Mouse (Mus musculus): ENCODE data around the gene Vpreb1. TPM values are rescaled to one million over a fixed set of nuclear protein-coding genes. Genes with fewer than 3 reads are reported as not detected.

Gene Vpreb1
- polyA plus RNA-seq, 1 experiment from 2014 or later = 0.70 TPM

DNA sequence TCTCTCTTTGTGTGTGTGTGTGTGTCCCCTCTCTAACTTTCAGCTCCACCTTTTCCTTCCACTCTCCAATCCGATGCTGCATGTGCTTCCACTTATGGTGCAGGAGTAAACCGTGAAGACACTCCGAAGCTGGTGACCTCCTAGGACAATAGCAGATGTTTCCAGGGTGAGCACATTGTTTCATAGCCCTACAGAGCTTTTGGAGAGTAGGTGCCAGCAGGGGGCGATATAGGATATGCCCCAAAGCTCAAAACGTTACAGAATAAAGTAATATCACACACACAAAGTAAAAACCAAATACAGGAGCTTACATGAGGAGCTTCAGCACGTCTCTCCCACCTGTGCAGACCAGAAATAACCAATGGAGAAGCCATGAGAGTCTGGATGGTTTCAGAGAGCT is 15.8 kb downstream of the Vpreb1 start:
- Histone ChIP-seq H3K4me3 (no peak overlapping the region), H3K9ac (no peak overlapping the region), H3K36me3 (no peaks in the 10 kb centered on the region), H3K9me3 (replicated peaks) (peaks cover 7% of the 10 kb centered on the region; the same call in 1 of the 2 replicates), H3K27me3 (replicated peaks) (no peaks in the 10 kb centered on the region), H3K4me2 (no peak overlapping the region), H3K4me1 (replicated peaks) (no peaks in the 10 kb centered on the region), H3K27ac (ENCODE audit: poor library complexity, severe bottlenecking) (no peak overlapping the region)
- WGBS = 28% methylated on average over 6 of the region's 6 CpGs
- no peak for ATAC-seq (ENCODE audit: insufficient number of reproducible peaks, low FRiP score)

- no peak overlapping the region for H3K9ac ChIP-seq
- no peaks in the 10 kb centered on the region for H3K4me1 ChIP-seq (replicated peaks)
- H3K27me3 ChIP-seq (replicated peaks) = no peaks in the 10 kb centered on the region
- ATAC-seq (ENCODE audit: insufficient number of reproducible peaks, low FRiP score) = no peak
- no peak overlapping the region for H3K27ac ChIP-seq (ENCODE audit: poor library complexity, severe bottlenecking)
- H3K4me3 ChIP-seq = no peak overlapping the region
- H3K4me2 ChIP-seq = no peak overlapping the region
- 80% methylated on average over 3 of the region's 3 CpGs for WGBS
- H3K9me3 ChIP-seq (replicated peaks) = peaks cover 7% of the 10 kb centered on the region; the same call in 1 of the 2 replicates
- no peaks in the 10 kb centered on the region for H3K36me3 ChIP-seq
These were observed 18.2 kb downstream of the Vpreb1 start for GRCm38 (mm10) chr16:16852411-16852810.

DNA sequence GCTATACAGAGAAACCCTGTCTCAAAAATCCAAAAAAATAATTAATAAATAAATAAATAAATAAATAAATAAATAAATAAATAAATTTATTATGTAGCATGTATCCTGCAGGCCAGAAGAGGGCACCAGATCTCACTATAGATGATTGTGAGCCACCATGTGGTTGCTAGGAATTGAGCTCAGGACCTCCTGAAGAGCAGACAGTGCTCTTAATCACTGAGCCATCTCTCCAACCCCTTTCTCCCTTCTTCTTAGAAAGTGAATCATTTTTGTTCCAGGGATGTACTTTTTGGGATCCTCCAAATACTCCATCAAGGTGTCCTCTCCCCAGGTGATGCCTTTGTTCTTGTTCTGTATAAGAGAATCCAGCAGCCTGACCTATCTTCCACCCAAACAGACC is 21.4 kb downstream of the Vpreb1 start:
- H3K4me3 ChIP-seq = no peak overlapping the region
- no peaks in the 10 kb centered on the region for H3K27me3 ChIP-seq (replicated peaks)
- ATAC-seq (ENCODE audit: insufficient number of reproducible peaks, low FRiP score) = no peak

DNA sequence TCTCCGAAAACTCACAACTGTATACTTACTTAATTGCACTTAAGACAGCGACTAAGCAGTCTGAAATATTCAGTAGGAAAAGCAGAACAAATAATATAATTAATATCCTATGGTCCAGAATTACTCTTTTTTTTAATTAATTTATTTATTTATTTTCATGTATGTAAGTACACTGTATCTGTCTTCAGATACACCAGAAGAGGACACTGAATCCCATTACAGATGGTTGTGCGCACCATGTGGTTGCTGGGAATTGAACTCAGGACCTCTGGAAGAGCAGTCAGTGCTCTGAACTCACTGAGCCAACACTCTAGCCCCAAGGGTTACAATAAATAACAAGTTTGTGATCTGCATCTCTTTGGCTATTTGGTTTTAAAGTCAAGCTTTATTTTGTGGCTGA is 41.0 kb downstream of the Vpreb1 start:
- no peak overlapping the region for H3K4me3 ChIP-seq
- no peak overlapping the region for H3K9ac ChIP-seq
- no peak overlapping the region for H3K27ac ChIP-seq (ENCODE audit: poor library complexity, severe bottlenecking)
- no peaks in the 10 kb centered on the region for H3K9me3 ChIP-seq (replicated peaks)
- H3K4me2 ChIP-seq = 0 out of 2 replicates have a peak overlapping the region, but pooled peaks have one; percentile 87
- H3K4me1 ChIP-seq (replicated peaks) = no peaks in the 10 kb centered on the region
- H3K27me3 ChIP-seq (replicated peaks) = no peaks in the 10 kb centered on the region
- H3K36me3 ChIP-seq = no peaks in the 10 kb centered on the region
- WGBS = 78% methylated on average over 3 of the region's 3 CpGs
- no peak for ATAC-seq (ENCODE audit: insufficient number of reproducible peaks, low FRiP score)

More for the DNA sequence above, 21.4 kb downstream of the Vpreb1 start:
- Histone ChIP-seq H3K4me1 (replicated peaks) (no peaks in the 10 kb centered on the region), H3K36me3 (no peaks in the 10 kb centered on the region), H3K27ac (ENCODE audit: poor library complexity, severe bottlenecking) (no peak overlapping the region), H3K4me2 (no peak overlapping the region), H3K9ac (no peak overlapping the region), H3K9me3 (replicated peaks) (peaks cover 7% of the 10 kb centered on the region; the same call in 1 of the 2 replicates)

GRCm38 (mm10) chr16:16828757-16829615 is 41.7 kb downstream of the Vpreb1 start, which contains the start of gene Spag6l:
Gene Spag6l (minus strand): TSS chr16:16829456.
- Histone ChIP-seq H3K4me2 (peak within 1 kb of the TSS; percentile 87), H3K4me3 (peak within 1 kb of the TSS; percentile 50), H3K27ac (ENCODE audit: poor library complexity, severe bottlenecking) (no peak within 1 kb of the TSS), H3K9me3 (replicated peaks) (no peaks in the 10 kb centered on the region), H3K27me3 (replicated peaks) (no peaks in the 10 kb centered on the region), H3K9ac (peak within 1 kb of the TSS; percentile 44; the same call in 1 of the 2 replicates), H3K4me1 (replicated peaks) (no peaks in the 10 kb centered on the region), H3K36me3 (no peaks in the 10 kb centered on the region)
- peak; percentile 64 for ATAC-seq (ENCODE audit: insufficient number of reproducible peaks, low FRiP score)
- WGBS = 7% methylated on average over 33 of the region's 33 CpGs

GRCm38 (mm10) chr16:16826223-16826622 is 44.4 kb downstream of the Vpreb1 start:
- no peak overlapping the region for H3K9ac ChIP-seq
- H3K4me2 ChIP-seq = no peak overlapping the region
- no peaks in the 10 kb centered on the region for H3K27me3 ChIP-seq (replicated peaks)
- no peaks in the 10 kb centered on the region for H3K36me3 ChIP-seq
- no peaks in the 10 kb centered on the region for H3K9me3 ChIP-seq (replicated peaks)
- WGBS = 89% methylated on average over 2 of the region's 2 CpGs
- no peak overlapping the region for H3K4me3 ChIP-seq
- H3K27ac ChIP-seq (ENCODE audit: poor library complexity, severe bottlenecking) = no peak overlapping the region
- H3K4me1 ChIP-seq (replicated peaks) = no peaks in the 10 kb centered on the region
- ATAC-seq (ENCODE audit: insufficient number of reproducible peaks, low FRiP score) = no peak

DNA sequence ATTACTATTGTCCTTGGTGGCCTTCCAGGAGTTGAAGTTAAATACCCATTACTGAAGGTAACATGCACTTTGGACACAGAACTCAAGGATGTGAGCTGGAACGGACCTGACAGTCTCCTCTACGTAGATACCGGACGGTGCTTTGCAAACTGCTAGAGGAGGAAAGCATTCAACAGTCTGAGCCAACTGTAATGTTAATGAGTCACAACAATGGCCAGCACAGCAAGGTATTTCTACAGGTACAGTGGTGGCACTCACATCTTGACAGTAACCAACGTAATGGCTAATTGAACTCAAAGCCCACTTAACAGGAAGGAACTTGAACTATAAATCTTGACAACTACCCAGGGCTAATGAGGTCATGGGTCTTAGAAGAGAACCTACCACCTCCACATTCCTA is 45.2 kb downstream of the Vpreb1 start:
- Histone ChIP-seq H3K9ac (no peak overlapping the region), H3K36me3 (no peaks in the 10 kb centered on the region), H3K4me3 (no peak overlapping the region), H3K4me1 (replicated peaks) (no peaks in the 10 kb centered on the region), H3K4me2 (no peak overlapping the region), H3K27me3 (replicated peaks) (no peaks in the 10 kb centered on the region), H3K27ac (ENCODE audit: poor library complexity, severe bottlenecking) (no peak overlapping the region), H3K9me3 (replicated peaks) (no peaks in the 10 kb centered on the region)
- no peak for ATAC-seq (ENCODE audit: insufficient number of reproducible peaks, low FRiP score)
- 53% methylated on average over 5 of the region's 5 CpGs for WGBS

Other genes starting within 250 kb of the Vpreb1 start
- gene Olfr19, start 194.4 kb downstream of the Vpreb1 start, polyA plus RNA-seq (2016; fragmentation: Nextera tagmentation; extraction: Ambion mirVana) = not detected in 2 replicates
- gene Spag6l, start 41.4 kb downstream of the Vpreb1 start, polyA plus RNA-seq (2016; fragmentation: Nextera tagmentation; extraction: Ambion mirVana) = 0.12 and 0.15 TPM in 2 replicates
- gene Igll1, start 6.9 kb downstream of the Vpreb1 start, polyA plus RNA-seq (2016; fragmentation: Nextera tagmentation; extraction: Ambion mirVana) = 0.15 TPM in 1 of 2 replicates, not detected in the other
- gene Top3b, start 107 bp downstream of the Vpreb1 start, polyA plus RNA-seq (2016; fragmentation: Nextera tagmentation; extraction: Ambion mirVana) = 44.3 and 49.4 TPM in 2 replicates
- 36.1 and 37.6 TPM in 2 replicates for gene Ppm1f, start 25.6 kb upstream of the Vpreb1 start, polyA plus RNA-seq (2016; fragmentation: Nextera tagmentation; extraction: Ambion mirVana)
- 133 TPM in 2 replicates for gene Mapk1, start 112.5 kb upstream of the Vpreb1 start, polyA plus RNA-seq (2016; fragmentation: Nextera tagmentation; extraction: Ambion mirVana)
- gene Ypel1, start 198.9 kb upstream of the Vpreb1 start, polyA plus RNA-seq (2016; fragmentation: Nextera tagmentation; extraction: Ambion mirVana) = 14.4 and 15.4 TPM in 2 replicates
- gene Ppil2, start 240.4 kb upstream of the Vpreb1 start, polyA plus RNA-seq (2016; fragmentation: Nextera tagmentation; extraction: Ambion mirVana) = 101 and 105 TPM in 2 replicates

Measured in heart, embryonic 12.5 days (tissue).